Mouse (Mus musculus) C2C12 (cell line): Measurements from ENCODE around the gene Olfr487. TPM values are rescaled to one million over a fixed set of nuclear protein-coding genes. Genes with fewer than 3 reads are reported as not detected.
"Not testable (repeated sequence)": the region's sequence is repeated elsewhere in the genome, so short reads cannot be mapped to it uniquely, and the experiment has no call there.

Source experiments
- H3K27me3 ChIP-seq: one replicate; pipeline ENCODE4 v1.6.1; 2011; ENCODE audit not compliant: control insufficient read depth, insufficient read depth, insufficient read length
- H3K36me3 ChIP-seq: one replicate; pipeline ENCODE4 v1.6.1; 2011; ENCODE audit not compliant: control insufficient read depth, insufficient read depth
- H3K4me3 ChIP-seq: one replicate; pipeline ENCODE4 v1.5.1; 2011; ENCODE audit warnings: mild to moderate bottlenecking, control low read depth; ENCODE audit not compliant: poor library complexity, insufficient read depth, severe bottlenecking
- H3K79me2 ChIP-seq: one replicate; pipeline ENCODE4 v1.6.1; 2011; ENCODE audit not compliant: control insufficient read depth, insufficient read depth
- H3K79me3 ChIP-seq: one replicate; pipeline ENCODE4 v1.6.1; 2011; ENCODE audit warnings: low read depth, control low read depth
- H3ac ChIP-seq: one replicate; pipeline ENCODE3; 2011; ENCODE audit warnings: low read depth; ENCODE audit not compliant: control insufficient read depth, insufficient read length
- CEBPB ChIP-seq: IDR thresholded peaks from one replicate; pipeline ENCODE4 v1.6.1; 2011; ENCODE audit warnings: low read depth, mild to moderate bottlenecking, control low read depth, moderate library complexity
- CTCF ChIP-seq: IDR thresholded peaks from one replicate; pipeline ENCODE4 v1.5.1; 2011; ENCODE audit not compliant: control insufficient read depth, insufficient read depth, insufficient read length
- FOSL1 ChIP-seq: IDR thresholded peaks from one replicate; pipeline ENCODE4 v1.8.0; 2011; ENCODE audit warnings: mild to moderate bottlenecking, low read length; ENCODE audit not compliant: poor library complexity, insufficient read depth, severe bottlenecking
- MAX ChIP-seq: IDR thresholded peaks from one replicate; pipeline ENCODE4 v1.6.1; 2011; ENCODE audit warnings: mild to moderate bottlenecking, control low read depth
- MYOD1 ChIP-seq: IDR thresholded peaks from one replicate; pipeline ENCODE4 v1.6.1; 2011; ENCODE audit warnings: low read depth; ENCODE audit not compliant: control insufficient read depth, insufficient read length
- MYOG ChIP-seq: IDR thresholded peaks from one replicate; pipeline ENCODE4 v1.6.1; 2011; ENCODE audit not compliant: control insufficient read depth, insufficient read length; ENCODE audit errors: extremely low read depth
- USF1 ChIP-seq: IDR thresholded peaks from one replicate; pipeline ENCODE4 v1.6.1; 2011; ENCODE audit warnings: low read depth, mild to moderate bottlenecking, control low read depth, moderate library complexity
- long read RNA-seq, 2 experiments: library from polyadenylated mRNA; unstranded; transcript quantifications; one replicate each; pipeline ENCODE4 v2.0.0; 2019 to 2020
- polyA plus RNA-seq: library from polyadenylated mRNA; unstranded; fragments of >200 nt; fragmentation: generic; extraction: Trizol; gene quantifications from one replicate; pipeline ENCODE4 v1.2.1, GENCODE M21; 2012; ENCODE audit warnings: missing spikeins

The Olfr487 gene
- polyA plus RNA-seq = not detected
- long read RNA-seq, experiment 1 = 0 reads
- long read RNA-seq, experiment 2 = 0 reads

DNA sequence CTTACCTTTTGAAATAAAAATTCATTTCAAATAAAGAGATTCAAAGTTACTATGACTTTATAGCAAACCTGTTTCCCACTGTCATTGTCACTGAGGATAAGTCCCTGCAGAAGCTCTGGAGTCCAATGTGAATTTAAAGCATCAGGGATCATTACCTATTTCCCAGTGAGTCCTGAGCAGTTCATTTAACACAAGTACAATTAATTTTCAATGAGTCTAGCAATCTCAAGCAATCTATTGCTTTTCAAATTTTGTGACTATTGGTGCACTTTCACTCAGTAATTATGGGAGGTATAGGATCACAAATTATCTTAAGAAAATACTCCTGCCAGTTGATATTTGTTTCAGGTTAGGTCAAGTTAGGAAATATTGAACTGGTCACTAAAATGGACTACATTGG lies at the start of gene Olfr487:
Gene Olfr487, minus strand, starts transcription at position 101 of the 400 bp plus-strand sequence.
- not testable (repeated sequence) for H3K36me3 ChIP-seq, H3K4me3 ChIP-seq

DNA sequence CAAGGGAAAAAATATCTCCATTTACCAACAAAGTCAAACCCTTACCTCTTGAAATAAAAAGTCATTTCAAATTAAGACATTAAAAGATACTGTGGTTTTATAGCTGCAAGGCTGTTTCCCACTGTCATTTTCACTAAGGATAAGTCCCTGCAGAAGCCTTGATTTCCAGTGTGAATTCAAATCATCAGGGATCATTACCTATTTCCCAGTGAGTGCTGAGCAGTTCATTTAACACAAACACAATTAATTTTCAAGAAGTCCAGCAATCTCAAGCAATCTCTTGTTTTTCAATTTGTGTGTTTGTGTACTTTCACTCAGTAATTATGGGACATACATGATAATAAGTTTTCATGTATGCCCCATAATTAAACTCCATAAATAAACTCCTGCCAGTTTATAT lies 43.8 kb upstream of the Olfr487 start, which contains the start of gene Olfr488:
Gene Olfr488, minus strand, starts transcription at position 101 of the 400 bp plus-strand sequence.
- no peaks in the 10 kb centered on the region for H3K27me3 ChIP-seq
- H3K79me2 ChIP-seq = no peaks in the 10 kb centered on the region
- no peaks in the 10 kb centered on the region for H3K36me3 ChIP-seq
- H3ac ChIP-seq = no peak within 1 kb of the TSS
- no peaks in the 10 kb centered on the region for H3K79me3 ChIP-seq
- TF ChIP-seq CTCF (no peak), MAX (no peak), CEBPB (no peak), FOSL1 (no peak), USF1 (no peak), MYOG (no peak)
- no peak within 1 kb of the TSS for H3K4me3 ChIP-seq

More for the DNA sequence above, at the start of gene Olfr487:
- H3K79me3 ChIP-seq, H3ac ChIP-seq, H3K27me3 ChIP-seq, H3K79me2 ChIP-seq: not testable (repeated sequence)

DNA sequence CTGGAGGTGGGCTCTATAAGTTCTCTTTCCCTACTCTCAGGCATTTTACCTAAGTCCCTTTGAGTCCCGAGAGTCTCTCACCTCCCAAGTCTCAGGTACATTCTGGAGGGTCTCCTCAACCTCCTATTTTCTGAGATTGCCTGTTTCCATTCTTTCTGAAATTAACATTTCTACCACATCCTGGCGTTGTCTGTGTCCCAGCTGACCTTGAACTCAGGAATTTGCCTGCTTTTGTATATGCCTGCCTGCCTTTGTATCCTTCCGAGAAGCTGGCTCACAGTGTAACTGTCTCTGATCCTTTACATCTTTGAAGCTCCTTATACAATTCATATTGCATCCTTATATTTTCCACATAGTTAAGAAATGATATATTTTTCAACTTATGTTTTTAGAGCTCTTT lies 19.1 kb upstream of the Olfr487 start:
- Histone ChIP-seq H3K27me3 (no peaks in the 10 kb centered on the region), H3K36me3 (no peaks in the 10 kb centered on the region), H3K4me3 (no peak overlapping the region), H3K79me3 (no peaks in the 10 kb centered on the region), H3K79me2 (no peaks in the 10 kb centered on the region), H3ac (no peak overlapping the region)
- TF ChIP-seq MAX = no peak
- no peak for TF ChIP-seq FOSL1
- TF ChIP-seq MYOG = no peak
- TF ChIP-seq MYOD1 = no peak
- no peak for TF ChIP-seq CTCF
- TF ChIP-seq USF1 = no peak

DNA sequence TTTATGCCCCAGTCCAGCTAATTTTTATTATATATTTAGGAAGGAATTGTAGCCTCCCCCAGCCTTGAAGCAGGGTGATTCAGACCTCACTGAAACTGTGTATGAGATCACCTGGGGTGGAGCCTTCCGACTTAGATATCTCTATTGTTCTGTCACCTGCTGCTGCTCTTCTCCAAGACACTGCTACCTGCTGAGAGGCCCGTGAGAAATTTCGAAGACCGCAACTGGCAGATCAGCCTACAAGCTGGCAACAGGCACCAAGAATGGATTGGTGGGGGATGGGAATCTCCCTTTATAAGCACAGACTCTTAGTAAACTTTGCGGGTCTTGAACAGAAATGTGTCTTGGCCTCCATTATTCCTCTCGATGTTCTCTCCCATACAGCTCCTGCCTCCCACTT lies 17.5 kb downstream of the Olfr487 start:
- Histone ChIP-seq H3K36me3 (no peaks in the 10 kb centered on the region), H3K27me3 (no peaks in the 10 kb centered on the region), H3K79me2 (no peaks in the 10 kb centered on the region), H3K4me3 (no peak overlapping the region), H3K79me3 (no peaks in the 10 kb centered on the region), H3ac (no peak overlapping the region)
- TF ChIP-seq MAX (no peak), CEBPB (no peak), USF1 (no peak), CTCF (no peak), FOSL1 (no peak), MYOD1 (no peak), MYOG (no peak)

DNA sequence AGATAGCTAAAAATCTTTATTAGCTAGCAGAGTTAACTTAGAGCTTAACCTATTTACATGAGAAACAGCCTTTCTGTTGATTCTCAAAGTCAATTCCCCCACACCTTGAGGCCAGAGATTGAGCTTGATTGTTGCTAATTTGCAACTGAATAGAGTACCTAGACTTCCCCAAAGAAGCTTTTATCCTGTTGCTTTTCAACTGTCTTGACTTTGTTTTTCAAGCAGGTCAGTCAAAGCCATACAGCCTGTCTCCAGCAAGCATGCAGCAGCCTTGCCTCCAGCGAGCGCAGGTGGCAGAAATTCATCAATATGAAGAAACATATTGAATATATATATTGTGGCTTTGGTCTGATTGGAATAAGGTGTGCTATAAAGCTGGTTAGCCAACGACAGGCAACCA lies 18.1 kb downstream of the Olfr487 start:
- not testable (repeated sequence) for H3K4me3 ChIP-seq, H3K79me3 ChIP-seq, H3K36me3 ChIP-seq, H3K79me2 ChIP-seq, H3ac ChIP-seq, H3K27me3 ChIP-seq

DNA sequence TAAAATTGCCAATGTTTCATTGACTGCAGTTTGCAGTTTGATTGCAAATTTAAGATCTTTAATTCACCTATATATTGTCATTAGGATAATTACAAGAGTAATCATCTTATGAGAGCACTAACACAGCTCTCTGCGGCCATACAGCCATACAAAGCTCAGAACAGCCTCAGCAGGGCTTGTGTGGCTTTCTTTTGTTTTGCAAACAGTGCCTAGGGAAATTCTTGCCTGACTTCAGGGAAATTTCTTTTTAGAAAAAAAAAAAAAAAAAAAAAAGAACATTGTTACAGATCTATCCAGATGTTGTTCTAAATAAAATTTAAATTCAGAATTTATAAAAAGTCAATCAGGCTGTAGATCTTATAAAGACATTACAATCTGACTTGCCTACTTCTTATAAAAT lies 21.7 kb downstream of the Olfr487 start:
- H3K27me3 ChIP-seq, H3K4me3 ChIP-seq, H3K36me3 ChIP-seq, H3ac ChIP-seq, H3K79me3 ChIP-seq, H3K79me2 ChIP-seq: not testable (repeated sequence)

DNA sequence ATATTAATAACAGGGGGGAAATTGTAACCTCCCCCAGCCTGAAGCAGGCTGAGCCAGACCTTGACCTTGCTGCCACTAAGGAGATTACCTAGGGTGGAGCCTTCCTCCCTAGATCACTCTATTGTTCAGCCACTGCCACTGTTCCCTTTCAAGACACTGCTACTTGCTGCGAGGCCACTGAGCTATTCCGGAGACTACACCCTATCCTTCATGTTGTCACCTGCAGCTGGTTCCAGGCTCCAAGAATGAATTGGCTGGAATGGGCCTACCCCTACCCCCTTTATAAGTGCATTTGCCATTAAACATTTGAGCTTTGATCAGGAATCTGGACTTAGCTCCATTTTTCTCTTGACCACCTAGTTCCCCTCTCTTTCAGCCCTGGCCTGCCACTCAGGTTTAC lies 23.2 kb downstream of the Olfr487 start:
- H3ac ChIP-seq, H3K79me3 ChIP-seq, H3K79me2 ChIP-seq, H3K36me3 ChIP-seq, H3K4me3 ChIP-seq, H3K27me3 ChIP-seq: not testable (repeated sequence)

DNA sequence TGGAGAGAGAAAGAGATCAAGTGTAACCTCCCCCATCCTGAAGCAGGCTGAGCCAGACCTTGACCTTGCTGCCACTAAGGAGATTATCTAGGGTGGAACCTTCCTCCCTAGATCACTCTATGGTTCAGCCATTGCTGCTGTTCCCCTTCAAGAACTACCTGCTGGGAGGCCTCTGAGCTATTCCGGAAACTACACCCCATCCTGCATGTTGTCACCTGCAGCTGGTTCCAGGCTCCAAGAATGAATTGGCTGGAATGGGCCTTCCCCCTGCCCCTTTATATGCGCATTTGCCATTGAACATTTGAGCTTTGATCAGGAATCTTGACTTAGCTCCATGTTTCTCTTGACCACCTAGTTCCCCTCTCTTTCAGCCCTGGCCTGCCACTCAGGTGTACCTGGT lies 29.2 kb downstream of the Olfr487 start:
- not testable (repeated sequence) for H3K79me2 ChIP-seq, H3K4me3 ChIP-seq, H3K27me3 ChIP-seq, H3K36me3 ChIP-seq, H3K79me3 ChIP-seq, H3ac ChIP-seq

DNA sequence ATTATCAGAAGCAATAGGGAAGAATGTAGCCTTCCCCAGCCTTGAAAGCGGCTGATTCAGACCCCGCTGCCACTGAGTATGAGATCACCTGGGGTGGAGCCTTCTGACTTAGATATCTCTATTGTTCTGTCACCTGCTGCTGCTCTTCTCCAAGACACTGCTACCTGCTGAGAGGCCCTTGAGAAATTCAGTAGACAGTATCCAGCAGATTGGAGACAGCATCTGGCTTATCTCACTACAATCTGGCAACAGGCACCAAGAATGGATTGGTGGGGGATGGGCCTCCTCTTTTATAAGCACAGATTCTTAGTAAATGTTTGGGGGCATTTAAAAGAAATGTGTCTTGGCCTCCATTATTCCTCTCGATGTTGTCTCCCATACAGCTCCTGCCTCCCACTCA lies 30.0 kb downstream of the Olfr487 start:
- H3K79me2 ChIP-seq, H3K4me3 ChIP-seq, H3ac ChIP-seq, H3K79me3 ChIP-seq, H3K27me3 ChIP-seq, H3K36me3 ChIP-seq: not testable (repeated sequence)

DNA sequence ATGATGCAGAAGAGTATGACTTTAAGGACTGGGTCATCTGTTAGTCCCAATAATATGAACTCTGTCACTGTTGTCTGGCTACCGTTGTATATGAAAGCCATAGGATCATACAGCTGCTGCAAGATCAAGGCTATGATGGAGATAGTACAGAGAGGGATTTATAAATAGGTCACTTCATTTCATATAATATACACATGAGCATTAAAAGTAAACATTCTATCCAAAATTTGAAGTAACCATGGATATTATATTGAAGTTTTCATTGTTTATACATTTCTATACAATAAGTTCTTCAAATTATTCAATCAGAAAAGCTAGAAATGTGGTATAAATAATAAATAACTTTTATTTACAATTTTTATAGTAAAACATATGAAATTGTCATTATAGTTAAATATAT lies 41.8 kb downstream of the Olfr487 start, which contains the start of gene Olfr486:
Gene Olfr486, minus strand, starts transcription at position 101 of the 400 bp plus-strand sequence.
- H3K4me3 ChIP-seq, H3K79me3 ChIP-seq, H3K79me2 ChIP-seq, H3K27me3 ChIP-seq, H3ac ChIP-seq, H3K36me3 ChIP-seq: not testable (repeated sequence)
